ENCODE assay signal across 24 mouse cellular contexts in genomic region chr13:101276766-101277165, GRCm38 (mm10).
DNase-seq lines count a peak whose midpoint lies in the region; ATAC-seq and TF ChIP-seq lines count a peak whose summit lies in the region.
"Had no signal": no experiment of that assay in that cellular context is flagged by ENCODE, and none has a peak within 500 bp of the region (broad histone marks: within the 10 kb centered on the region; RNA-seq: fewer than 3 reads in every experiment).

No protein-coding gene starts in this region.

- WGBS in kidney, adult 2 months, result 71% methylated on average over 2 of the region's 2 CpGs
- WGBS in kidney, embryonic 15.5 days, result 90% methylated on average over 2 of the region's 2 CpGs

- TF ChIP-seq CTCF in gastrocnemius, adult 2 months (IDR thresholded peaks at IDR 0.05), result no peak
- no peak for TF ChIP-seq CTCF in kidney, adult 2 months (conservative IDR thresholded peaks at IDR 0.05; ENCODE audit: insufficient read depth, insufficient read length, low read depth, low read length)

- no peak overlapping the region for H3K4me3 ChIP-seq in gastrocnemius, adult 2 months
- H3K4me3 ChIP-seq in kidney, adult 2 months (ENCODE audit: insufficient read depth, low read depth, low read length), result no peak overlapping the region
- no peak overlapping the region for H3K4me3 ChIP-seq in kidney, embryonic 15.5 days (replicated peaks)
- H3K4me3 ChIP-seq: embryonic facial prominence, embryonic 10.5 days; embryonic facial prominence, embryonic 13.5 days; erythroblast, embryonic 14.5 days; forebrain, embryonic 12.5 days; forebrain, embryonic 15.5 days; hindbrain, embryonic 12.5 days had no signal

- peaks cover 11% of the 10 kb centered on the region; the same call in 1 of the 2 replicates for H3K4me1 ChIP-seq in kidney, adult 2 months (ENCODE audit: control insufficient read depth, insufficient read depth, low read length)
- H3K4me1 ChIP-seq in kidney, embryonic 15.5 days, result 0 out of 2 replicates have a peak, but pooled peaks cover 3% of the 10 kb centered on the region
- H3K4me1 ChIP-seq: forebrain, embryonic 12.5 days; forebrain, embryonic 15.5 days; hindbrain, embryonic 12.5 days had no signal

- no peaks in the 10 kb centered on the region for H3K36me3 ChIP-seq in kidney, adult 2 months (ENCODE audit: control insufficient read depth, insufficient read depth, low read length)
- no peaks in the 10 kb centered on the region for H3K36me3 ChIP-seq in kidney, embryonic 15.5 days
- H3K36me3 ChIP-seq: embryonic facial prominence, embryonic 10.5 days; embryonic facial prominence, embryonic 13.5 days; forebrain, embryonic 12.5 days; forebrain, embryonic 15.5 days; hindbrain, embryonic 12.5 days had no signal

- no peak for TF ChIP-seq POLR2A in kidney, adult 2 months (IDR thresholded peaks at IDR 0.05; ENCODE audit: low read depth, low read length)

- peak overlapping the region; percentile 57 for H3K27ac ChIP-seq in gastrocnemius, adult 2 months
- H3K27ac ChIP-seq in kidney, adult 2 months (ENCODE audit: insufficient read depth, low read depth, low read length), result no peak overlapping the region
- no peak overlapping the region for H3K27ac ChIP-seq in kidney, embryonic 15.5 days
- H3K27ac ChIP-seq: embryonic facial prominence, embryonic 10.5 days; embryonic facial prominence, embryonic 13.5 days; forebrain, embryonic 12.5 days; forebrain, embryonic 15.5 days; hindbrain, embryonic 12.5 days had no signal

- no peaks in the 10 kb centered on the region for H3K27me3 ChIP-seq in kidney, adult 2 months (replicated peaks; ENCODE audit: control insufficient read depth, insufficient read depth, low read length)
- no peaks in the 10 kb centered on the region for H3K27me3 ChIP-seq in kidney, embryonic 15.5 days
- H3K27me3 ChIP-seq: embryonic facial prominence, embryonic 13.5 days; forebrain, embryonic 12.5 days; forebrain, embryonic 15.5 days; hindbrain, embryonic 12.5 days had no signal

- ATAC-seq in kidney, embryonic 15.5 days (replicated peaks; ENCODE audit: low FRiP score), result no peak
- ATAC-seq: activated CD4-positive, CD25-positive, alpha-beta regulatory T cell, adult 4 months; forebrain, embryonic 15.5 days had no signal

- H3K9me3 ChIP-seq in kidney, embryonic 15.5 days (replicated peaks), result no peaks in the 10 kb centered on the region
- H3K9me3 ChIP-seq: embryonic facial prominence, embryonic 10.5 days; embryonic facial prominence, embryonic 13.5 days; forebrain, embryonic 15.5 days; hindbrain, embryonic 12.5 days had no signal

- no peak overlapping the region for H3K9ac ChIP-seq in kidney, embryonic 15.5 days
- H3K9ac ChIP-seq: embryonic facial prominence, embryonic 13.5 days; forebrain, embryonic 12.5 days; forebrain, embryonic 15.5 days; hindbrain, embryonic 12.5 days had no signal

- DNase-seq in gastrocnemius, adult 2 months, result no peak
- DNase-seq in gastrocnemius, postnatal 25 days, result no peak
- DNase-seq in kidney, adult 2 months, result peak; percentile 45
- DNase-seq in kidney, postnatal 25 days, result peak; percentile 7 to 67
- DNase-seq in kidney, postnatal 14 days, result no peak
- peak; percentile 5 to 18 for DNase-seq in kidney, postnatal 36 days
- DNase-seq: adrenal gland, adult 8-10 months; adrenal gland, postnatal 25 days; cerebellum, adult 11-12 months; cerebellum, adult 8-10 months; cerebellum, postnatal 10 days; cerebellum, postnatal 36 days; embryo, embryonic 11 days; gastrocnemius, postnatal 10 days; heart, adult 11 months had no signal

- H3K4me2 ChIP-seq in kidney, embryonic 15.5 days, result no peak overlapping the region
- H3K4me2 ChIP-seq: embryonic facial prominence, embryonic 13.5 days; forebrain, embryonic 12.5 days; forebrain, embryonic 15.5 days; heart, embryonic 11.5 days; hindbrain, embryonic 12.5 days had no signal

- intact Hi-C loops in gastrocnemius, adult 2 months (cut with DNase I), result no loop called here

Comparison
In these comparisons a context has a peak if more than half of its experiments do, and no peak if none do; other contexts are left out.
1. DNase-seq: peak in kidney, adult 2 months (single experiment), kidney, postnatal 25 days (2 of 2) and kidney, postnatal 36 days (2 of 2); none in gastrocnemius, adult 2 months (single experiment), gastrocnemius, postnatal 25 days (single experiment) and kidney, postnatal 14 days (single experiment).